Mouse (Mus musculus) gonadal fat pad, adult 2 months (tissue): Measurements from ENCODE around the gene Dnajb2. TPM values are rescaled to one million over a fixed set of nuclear protein-coding genes. Genes with fewer than 3 reads are reported as not detected.

ENCODE experiments used
- DNase-seq: peaks from one replicate; pipeline ENCODE4 v3.0.0-alpha.2; 2012; ENCODE audit warnings: low read depth
- polyA plus RNA-seq: library from polyadenylated mRNA; depleted of rRNA; stranded (reverse); fragments of >200 nt; gene quantifications from 2 replicates; pipeline ENCODE4 v1.2.3, GENCODE M21; 2012; rRNA removed

Gene Dnajb2
- polyA plus RNA-seq, 1 experiment = 37.9 TPM

DNA sequence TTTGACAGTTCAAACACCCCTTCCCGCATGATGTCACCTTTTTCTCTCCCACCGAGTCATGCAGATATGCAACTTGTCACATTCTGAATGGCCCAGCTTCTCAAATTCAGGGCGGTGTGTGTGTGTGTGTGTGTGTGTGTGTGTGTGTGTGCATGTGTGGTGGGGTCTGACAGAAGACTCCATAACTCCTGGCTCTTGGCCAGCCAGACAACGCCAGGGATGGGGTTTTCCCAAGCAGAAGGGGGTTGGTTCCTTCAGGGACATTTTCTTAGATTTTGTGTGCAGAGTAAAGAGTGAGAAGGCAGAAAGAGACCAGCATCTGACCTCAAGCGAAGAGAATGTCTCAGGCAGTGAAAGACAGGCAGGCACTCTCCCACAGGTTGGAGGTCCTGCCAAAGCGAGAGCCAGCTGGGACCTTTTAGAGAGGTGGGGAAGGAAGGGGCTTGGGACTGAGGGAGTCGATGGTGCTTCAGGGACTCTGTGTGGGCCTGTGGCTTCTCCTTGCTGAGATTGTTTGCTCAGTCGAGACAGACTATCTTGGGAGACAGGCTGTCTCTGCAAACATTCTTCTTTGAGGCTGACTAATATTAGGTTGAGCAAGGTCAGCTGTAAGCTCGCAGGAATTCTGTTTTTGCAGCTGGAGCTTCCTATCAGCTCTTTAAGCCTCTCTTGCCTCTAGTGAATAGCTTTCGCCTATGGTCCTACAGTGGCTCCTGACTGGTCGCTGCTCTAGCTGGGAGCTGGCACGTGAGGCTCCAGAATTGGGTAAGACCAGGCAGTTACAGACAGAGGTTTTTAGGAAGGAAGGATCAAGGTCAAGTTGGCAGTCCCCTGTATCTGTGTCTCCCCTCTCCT, 56.5 kb downstream of the Dnajb2 start:
- DNase-seq = no peak

- no peak for DNase-seq
Observed at GRCm38 (mm10) chr1:75293331-75293701, 57.1 kb downstream of the Dnajb2 start.

DNA sequence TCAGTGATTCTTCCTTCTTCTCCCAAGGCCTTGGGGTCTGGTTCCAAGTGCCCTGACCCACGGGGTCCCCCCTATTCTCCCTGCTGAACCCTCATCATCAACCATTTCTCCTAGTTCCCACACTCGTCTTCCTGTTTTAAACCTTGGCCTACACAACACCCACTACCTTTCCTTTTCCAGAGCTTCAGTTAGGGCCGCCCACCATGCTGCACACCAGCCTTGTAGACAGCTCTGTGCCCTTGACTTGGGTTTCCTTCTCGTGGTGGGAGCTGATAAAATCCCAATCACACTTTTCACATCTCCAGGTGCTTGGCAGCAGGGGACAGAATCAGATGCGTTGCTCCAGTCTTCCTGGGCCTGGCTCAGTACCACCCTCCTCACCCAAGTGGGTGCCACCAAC, 58.1 kb downstream of the Dnajb2 start:
- no peak for DNase-seq

Other genes with a start within 250 kb of the Dnajb2 start
- gene Nhej1, start 111.2 kb upstream of the Dnajb2 start, polyA plus RNA-seq = 3.2 and 4.9 TPM in 2 replicates
- 0.34 and 0.42 TPM in 2 replicates for gene Slc23a3, start 102.5 kb upstream of the Dnajb2 start, polyA plus RNA-seq
- gene Cnppd1, start 93.7 kb upstream of the Dnajb2 start, polyA plus RNA-seq = 40.2 and 45.9 TPM in 2 replicates
- gene Retreg2, start 93.6 kb upstream of the Dnajb2 start, polyA plus RNA-seq = 103 and 107 TPM in 2 replicates
- 46.3 and 61.0 TPM in 2 replicates for gene Zfand2b, start 67.8 kb upstream of the Dnajb2 start, polyA plus RNA-seq
- gene Abcb6, start 56.0 kb upstream of the Dnajb2 start, polyA plus RNA-seq = 24.1 and 30.1 TPM in 2 replicates
- 23.8 and 25.6 TPM in 2 replicates for gene Ankzf1, start 44.3 kb upstream of the Dnajb2 start, polyA plus RNA-seq
- gene Atg9a, start 44.2 kb upstream of the Dnajb2 start, polyA plus RNA-seq = 47.6 and 56.5 TPM in 2 replicates
- 27.9 and 28.1 TPM in 2 replicates for gene Glb1l, start 25.6 kb upstream of the Dnajb2 start, polyA plus RNA-seq
- 149 and 174 TPM in 2 replicates for gene Stk16, start 25.6 kb upstream of the Dnajb2 start, polyA plus RNA-seq
- 31.2 and 44.9 TPM in 2 replicates for gene Tuba4a, start 16.5 kb upstream of the Dnajb2 start, polyA plus RNA-seq
- gene A630095N17Rik, start 4.3 kb upstream of the Dnajb2 start, polyA plus RNA-seq = not detected in 2 replicates
- gene Ptprn, start 28.1 kb downstream of the Dnajb2 start, polyA plus RNA-seq = 0.03 and 0.62 TPM in 2 replicates
- gene Resp18, start 42.0 kb downstream of the Dnajb2 start, polyA plus RNA-seq = not detected in 2 replicates
- gene Dnpep, start 81.6 kb downstream of the Dnajb2 start, polyA plus RNA-seq = 150 and 168 TPM in 2 replicates
- 71.8 and 92.9 TPM in 2 replicates for gene Des, start 123.9 kb downstream of the Dnajb2 start, polyA plus RNA-seq
- 26.2 and 27.4 TPM in 2 replicates for gene Speg, start 138.9 kb downstream of the Dnajb2 start, polyA plus RNA-seq
- 161 and 183 TPM in 2 replicates for gene Gmppa, start 199.5 kb downstream of the Dnajb2 start, polyA plus RNA-seq
- 0.18 and 0.42 TPM in 2 replicates for gene Asic4, start 214.0 kb downstream of the Dnajb2 start, polyA plus RNA-seq
- 77.6 and 78.4 TPM in 2 replicates for gene Chpf, start 242.9 kb downstream of the Dnajb2 start, polyA plus RNA-seq
- gene Tmem198, start 243.1 kb downstream of the Dnajb2 start, polyA plus RNA-seq = 2.4 TPM in 2 replicates